Mouse (Mus musculus) embryonic fibroblast, embryonic 13.5 days (primary cell): ENCODE measurements around the gene Kat7.

ENCODE experiments used
- CTCF ChIP-seq: IDR thresholded peaks from 2 replicates; pipeline ENCODE4 v1.5.1; 2011; ENCODE audit warnings: mild to moderate bottlenecking, control low read depth, low read length, moderate library complexity, borderline replicate concordance; ENCODE audit not compliant: insufficient read depth
- POLR2A ChIP-seq: IDR thresholded peaks from 2 replicates; pipeline ENCODE4 v1.6.1; 2011; ENCODE audit warnings: low read depth, mild to moderate bottlenecking, control low read depth, low read length, moderate library complexity

- no peak for TF ChIP-seq CTCF
- no peak for TF ChIP-seq POLR2A
Observed at GRCm38 (mm10) chr11:95227467-95227866, 82.6 kb downstream of the Kat7 start.
